Mouse (Mus musculus) ovary, postnatal 36 days (tissue): ENCODE measurements around the gene Ptprn2.

Source experiments
- DNase-seq: peaks from one replicate; pipeline ENCODE4 v3.0.0; 2022; ENCODE audit warnings: low spot score, mixed read lengths

The Ptprn2 gene

GRCm38 (mm10) chr12:117160211-117160891 lies 674.8 kb downstream of the Ptprn2 start:
- DNase-seq: no peak

- no peak for DNase-seq
Observed at GRCm38 (mm10) chr12:117162180-117162579, 676.7 kb downstream of the Ptprn2 start.

- no peak for DNase-seq
Observed at GRCm38 (mm10) chr12:117163789-117164188, 678.3 kb downstream of the Ptprn2 start.

- DNase-seq: no peak
Observed at GRCm38 (mm10) chr12:117166266-117166665, 680.7 kb downstream of the Ptprn2 start.

- no peak for DNase-seq
Observed at GRCm38 (mm10) chr12:117169670-117170069, 684.1 kb downstream of the Ptprn2 start.

- DNase-seq: no peak
Observed at GRCm38 (mm10) chr12:117172529-117172884, 687.0 kb downstream of the Ptprn2 start.

GRCm38 (mm10) chr12:117172885-117173529 lies 687.5 kb downstream of the Ptprn2 start:
- no peak for DNase-seq

GRCm38 (mm10) chr12:117174189-117174588 lies 688.7 kb downstream of the Ptprn2 start:
- no peak for DNase-seq

GRCm38 (mm10) chr12:117175072-117175681 lies 689.7 kb downstream of the Ptprn2 start:
- no peak for DNase-seq

- no peak for DNase-seq
Observed at GRCm38 (mm10) chr12:117176259-117176823, 690.8 kb downstream of the Ptprn2 start.

- no peak for DNase-seq
Observed at GRCm38 (mm10) chr12:117187167-117187566, 701.6 kb downstream of the Ptprn2 start.

- DNase-seq: no peak
Observed at GRCm38 (mm10) chr12:117192001-117192400, 706.5 kb downstream of the Ptprn2 start.

- DNase-seq: no peak
Observed at GRCm38 (mm10) chr12:117196721-117197425, 711.4 kb downstream of the Ptprn2 start.

- no peak for DNase-seq
Observed at GRCm38 (mm10) chr12:117198093-117198492, 712.6 kb downstream of the Ptprn2 start.

GRCm38 (mm10) chr12:117200117-117200516 lies 714.6 kb downstream of the Ptprn2 start:
- peak; percentile 36 for DNase-seq

GRCm38 (mm10) chr12:117200590-117200989 lies 715.1 kb downstream of the Ptprn2 start:
- no peak for DNase-seq

GRCm38 (mm10) chr12:117203506-117203905 lies 718.0 kb downstream of the Ptprn2 start:
- no peak for DNase-seq

GRCm38 (mm10) chr12:117204905-117205304 lies 719.4 kb downstream of the Ptprn2 start:
- no peak for DNase-seq

- no peak for DNase-seq
Observed at GRCm38 (mm10) chr12:117207421-117208120, 722.1 kb downstream of the Ptprn2 start.

- DNase-seq: no peak
Observed at GRCm38 (mm10) chr12:117210467-117210866, 724.9 kb downstream of the Ptprn2 start.

- DNase-seq: no peak
Observed at GRCm38 (mm10) chr12:117213531-117213930, 728.0 kb downstream of the Ptprn2 start.

- no peak for DNase-seq
Observed at GRCm38 (mm10) chr12:117214272-117214671, 728.8 kb downstream of the Ptprn2 start.
